Mouse (Mus musculus) erythroblast, embryonic 14.5 days (primary cell): ENCODE results near the gene Olfr91. TPM values are rescaled to one million over a fixed set of nuclear protein-coding genes. Genes with fewer than 3 reads are reported as not detected.

Source experiments
- H3K27me3 ChIP-seq: 2 replicates; pipeline ENCODE4 v1.6.1; 2012; ENCODE audit warnings: inconsistent platforms; ENCODE audit not compliant: control insufficient read depth
- H3K36me3 ChIP-seq: 2 replicates; pipeline ENCODE4 v1.6.1; 2012; ENCODE audit warnings: mild to moderate bottlenecking, inconsistent platforms; ENCODE audit not compliant: control insufficient read depth
- H3K4me1 ChIP-seq: 2 replicates; pipeline ENCODE4 v1.6.1; 2012; ENCODE audit warnings: inconsistent platforms; ENCODE audit not compliant: control insufficient read depth
- H3K4me3 ChIP-seq: replicated peaks from 2 replicates; pipeline ENCODE3; 2012; ENCODE audit warnings: moderate library complexity, mild to moderate bottlenecking, inconsistent platforms
- H3K9me3 ChIP-seq: 2 replicates; pipeline ENCODE4 v1.6.1; 2012; ENCODE audit warnings: low read length, inconsistent platforms, mixed read lengths; ENCODE audit not compliant: control insufficient read depth
- GATA1 ChIP-seq: IDR thresholded peaks from 2 replicates; pipeline ENCODE4 v1.6.1; 2012; ENCODE audit warnings: low read length, inconsistent platforms, mixed read lengths
- TAL1 ChIP-seq: IDR thresholded peaks from 3 replicates; pipeline ENCODE4 v1.6.1; 2012; ENCODE audit warnings: low read length, inconsistent platforms, mixed read lengths
- polyA plus RNA-seq: library from polyadenylated mRNA; stranded (reverse); fragments of >175 nt; gene quantifications from 2 replicates; pipeline ENCODE4 v1.2.3, GENCODE M21; 2012

The Olfr91 gene
- polyA plus RNA-seq, 1 experiment, result not detected

DNA sequence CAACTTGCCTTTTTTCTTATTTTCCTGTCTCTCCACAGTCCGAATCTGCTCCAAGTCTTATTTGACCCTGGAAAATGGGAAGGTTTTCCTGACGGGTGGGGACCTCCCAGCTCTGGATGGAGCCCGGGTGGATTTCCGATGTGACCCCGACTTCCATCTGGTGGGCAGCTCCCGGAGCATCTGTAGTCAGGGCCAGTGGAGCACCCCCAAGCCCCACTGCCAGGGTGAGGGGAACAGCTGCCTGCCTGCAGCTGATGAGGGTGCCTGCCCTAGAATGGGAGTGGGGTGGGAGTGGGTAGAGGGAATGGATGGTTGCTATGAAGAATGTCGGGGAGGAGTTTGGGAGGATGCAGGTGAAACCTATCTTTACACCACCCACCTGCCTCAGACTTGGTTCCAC lies 49.7 kb downstream of the Olfr91 start:
- Histone ChIP-seq H3K27me3 (peaks cover 80% of the 10 kb centered on the region), H3K9me3 (peaks cover 2% of the 10 kb centered on the region; the same call in 1 of the 2 replicates), H3K4me3 (no peak overlapping the region), H3K4me1 (peaks cover 4% of the 10 kb centered on the region), H3K36me3 (no peaks in the 10 kb centered on the region)
- TF ChIP-seq TAL1 (no peak), GATA1 (no peak)

- Histone ChIP-seq H3K27me3 (peaks cover 81% of the 10 kb centered on the region), H3K36me3 (no peaks in the 10 kb centered on the region), H3K4me1 (peaks cover 4% of the 10 kb centered on the region), H3K9me3 (peaks cover 2% of the 10 kb centered on the region; the same call in 1 of the 2 replicates), H3K4me3 (no peak overlapping the region)
- TF ChIP-seq TAL1, result no peak
- TF ChIP-seq GATA1, result no peak
These were observed 50.1 kb downstream of the Olfr91 start for GRCm38 (mm10) chr17:37047981-37048380.

GRCm38 (mm10) chr17:37047332-37047976 lies 50.6 kb downstream of the Olfr91 start:
- H3K4me3 ChIP-seq, result no peak overlapping the region

GRCm38 (mm10) chr17:37046312-37047112 lies 51.6 kb downstream of the Olfr91 start:
- Histone ChIP-seq H3K36me3 (no peaks in the 10 kb centered on the region), H3K27me3 (peaks cover 81% of the 10 kb centered on the region), H3K9me3 (peaks cover 2% of the 10 kb centered on the region; the same call in 1 of the 2 replicates), H3K4me3 (peak overlapping the region; percentile 42), H3K4me1 (peaks cover 4% of the 10 kb centered on the region)
- TF ChIP-seq GATA1 (no peak), TAL1 (no peak)

More at GRCm38 (mm10) chr17:37047332-37047976, 50.6 kb downstream of the Olfr91 start:
- TF ChIP-seq TAL1 (no peak), GATA1 (no peak)
- Histone ChIP-seq H3K9me3 (peaks cover 2% of the 10 kb centered on the region; the same call in 1 of the 2 replicates), H3K27me3 (peaks cover 81% of the 10 kb centered on the region), H3K4me1 (peaks cover 4% of the 10 kb centered on the region), H3K36me3 (no peaks in the 10 kb centered on the region)

GRCm38 (mm10) chr17:37045611-37046311 lies 52.3 kb downstream of the Olfr91 start, which contains the start of gene Gabbr1:
Gene Gabbr1 (plus strand): TSS chr17:37045966.
- Histone ChIP-seq H3K36me3 (no peaks in the 10 kb centered on the region), H3K4me1 (peaks cover 4% of the 10 kb centered on the region), H3K27me3 (peaks cover 73% of the 10 kb centered on the region), H3K4me3 (peak within 1 kb of the TSS; percentile 42), H3K9me3 (peaks cover 2% of the 10 kb centered on the region; the same call in 1 of the 2 replicates)
- no peak for TF ChIP-seq TAL1
- TF ChIP-seq GATA1, result no peak

DNA sequence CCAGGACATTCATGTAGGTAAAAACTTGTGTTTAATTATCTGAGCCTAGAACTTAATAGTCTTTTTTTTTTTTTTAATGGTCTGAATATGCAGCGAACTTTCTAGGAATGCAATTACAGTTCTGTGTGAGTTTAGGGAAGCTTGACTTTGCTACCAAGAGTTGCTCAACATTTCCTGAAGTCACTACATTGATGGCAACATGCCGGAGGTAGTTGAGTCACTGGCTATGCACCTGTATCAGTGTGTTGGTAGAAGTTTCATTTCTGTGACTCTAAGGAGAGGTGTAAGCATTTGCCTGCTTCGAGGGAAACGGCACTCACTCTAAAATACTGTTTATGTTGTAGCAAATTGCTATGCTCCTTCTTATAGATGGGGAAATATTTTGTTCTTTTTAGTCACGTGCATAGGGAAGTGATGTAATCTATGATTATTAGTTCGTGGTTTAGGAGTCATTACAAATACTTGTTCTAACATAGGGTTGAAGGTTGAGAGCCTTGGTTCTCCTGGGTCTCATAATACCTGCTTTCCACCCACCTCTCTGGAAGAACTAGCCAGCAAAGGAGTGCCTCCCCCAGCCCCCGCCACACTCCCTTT lies 53.3 kb downstream of the Olfr91 start:
- peaks cover 4% of the 10 kb centered on the region for H3K4me1 ChIP-seq
- peaks cover 63% of the 10 kb centered on the region for H3K27me3 ChIP-seq
- H3K4me3 ChIP-seq, result no peak overlapping the region

More for the DNA sequence above, 53.3 kb downstream of the Olfr91 start:
- Histone ChIP-seq H3K36me3 (no peaks in the 10 kb centered on the region), H3K9me3 (peaks cover 2% of the 10 kb centered on the region; the same call in 1 of the 2 replicates)
- no peak for TF ChIP-seq GATA1

Other genes with a start within 250 kb of the Olfr91 start
- gene Trim15, start 231.1 kb downstream of the Olfr91 start, polyA plus RNA-seq, result 0.08 TPM in 2 replicates
- 33.1 and 48.3 TPM in 2 replicates for gene Trim10, start 228.7 kb downstream of the Olfr91 start, polyA plus RNA-seq
- gene Trim40, start 208.2 kb downstream of the Olfr91 start, polyA plus RNA-seq, result not detected in 2 replicates
- gene Trim31, start 200.2 kb downstream of the Olfr91 start, polyA plus RNA-seq, result 0.02 TPM in 1 of 2 replicates, not detected in the other
- not detected in 2 replicates for gene Rnf39, start 155.4 kb downstream of the Olfr91 start, polyA plus RNA-seq
- gene Ppp1r11, start 146.5 kb downstream of the Olfr91 start, polyA plus RNA-seq, result 7.6 and 9.0 TPM in 2 replicates
- gene Znrd1, start 139.7 kb downstream of the Olfr91 start, polyA plus RNA-seq, result 0.28 and 0.48 TPM in 2 replicates
- gene Znrd1as, start 139.7 kb downstream of the Olfr91 start, polyA plus RNA-seq, result 0.04 and 0.07 TPM in 2 replicates
- not detected in 2 replicates for gene 2410137M14Rik, start 117.0 kb downstream of the Olfr91 start, polyA plus RNA-seq
- gene H2-M5, start 108.7 kb downstream of the Olfr91 start, polyA plus RNA-seq, result not detected in 2 replicates
- gene Zfp57, start 97.1 kb downstream of the Olfr91 start, polyA plus RNA-seq, result not detected in 2 replicates
- gene Mog, start 74.9 kb downstream of the Olfr91 start, polyA plus RNA-seq, result not detected in 2 replicates
- gene Gabbr1, start 52.3 kb downstream of the Olfr91 start, polyA plus RNA-seq, result 0.08 TPM in 1 of 2 replicates, not detected in the other
- gene Olfr90, start 9.8 kb downstream of the Olfr91 start, polyA plus RNA-seq, result not detected in 2 replicates
- gene Olfr92, start 21.8 kb upstream of the Olfr91 start, polyA plus RNA-seq, result not detected in 2 replicates
- gene Olfr93, start 63.2 kb upstream of the Olfr91 start, polyA plus RNA-seq, result not detected in 2 replicates
- not detected in 2 replicates for gene Ubd, start 95.6 kb upstream of the Olfr91 start, polyA plus RNA-seq
- not detected in 2 replicates for gene Olfr94, start 102.7 kb upstream of the Olfr91 start, polyA plus RNA-seq
- not detected in 2 replicates for gene Olfr95, start 114.8 kb upstream of the Olfr91 start, polyA plus RNA-seq
- gene Olfr96, start 121.9 kb upstream of the Olfr91 start, polyA plus RNA-seq, result not detected in 2 replicates
- gene Olfr97, start 139.1 kb upstream of the Olfr91 start, polyA plus RNA-seq, result not detected in 2 replicates
- gene Olfr98, start 165.5 kb upstream of the Olfr91 start, polyA plus RNA-seq, result 0.06 TPM in 1 of 2 replicates, not detected in the other
- not detected in 2 replicates for gene H2-M3, start 171.9 kb upstream of the Olfr91 start, polyA plus RNA-seq
- not detected in 2 replicates for gene Olfr99, start 185.2 kb upstream of the Olfr91 start, polyA plus RNA-seq
- 0.02 TPM in 1 of 2 replicates, not detected in the other for gene Olfr101, start 206.0 kb upstream of the Olfr91 start, polyA plus RNA-seq
- not detected in 2 replicates for gene Olfr102, start 218.8 kb upstream of the Olfr91 start, polyA plus RNA-seq
- not detected in 2 replicates for gene Olfr103, start 241.4 kb upstream of the Olfr91 start, polyA plus RNA-seq